Mouse (Mus musculus) spleen, postnatal 14 days (tissue): ENCODE measurements around the gene Cnn2.

ENCODE experiments used
- DNase-seq, 2 experiments: peaks; one replicate each; pipeline ENCODE4 v3.0.0; 2021 to 2022; ENCODE audit warnings: low spot score in 2 of 2

The Cnn2 gene

GRCm38 (mm10) chr10:79969124-79969568 is 19.2 kb upstream of the Cnn2 start:
- no peak for DNase-seq

GRCm38 (mm10) chr10:79970415-79971182 is 17.8 kb upstream of the Cnn2 start, which contains the start of gene Grin3b:
Gene Grin3b (plus strand): TSS chr10:79970715.
- DNase-seq = no peak

- DNase-seq = no peak
Measured at GRCm38 (mm10) chr10:79971183-79971497, 17.2 kb upstream of the Cnn2 start.

- no peak for DNase-seq
Measured at GRCm38 (mm10) chr10:79972831-79973230, 15.6 kb upstream of the Cnn2 start.

- no peak for DNase-seq
Measured at GRCm38 (mm10) chr10:79974087-79974486, 14.3 kb upstream of the Cnn2 start.

- no peak for DNase-seq
Measured at GRCm38 (mm10) chr10:79974668-79975067, 13.7 kb upstream of the Cnn2 start.

GRCm38 (mm10) chr10:79976071-79976721 is 12.2 kb upstream of the Cnn2 start:
- DNase-seq = no peak

- no peak for DNase-seq
Measured at GRCm38 (mm10) chr10:79976722-79977107, 11.7 kb upstream of the Cnn2 start.

GRCm38 (mm10) chr10:79977324-79977723 is 11.1 kb upstream of the Cnn2 start:
- DNase-seq = no peak

- DNase-seq = no peak
Measured at GRCm38 (mm10) chr10:79978061-79978460, 10.3 kb upstream of the Cnn2 start.

- DNase-seq = no peak
Measured at GRCm38 (mm10) chr10:79979401-79980155, 8.8 kb upstream of the Cnn2 start.

- no peak for DNase-seq
Measured at GRCm38 (mm10) chr10:79983205-79983604, 5.2 kb upstream of the Cnn2 start.

GRCm38 (mm10) chr10:79983670-79984069 is 4.7 kb upstream of the Cnn2 start:
- DNase-seq = peak; percentile 52 to 57

- DNase-seq = peak; percentile 79 to 81
Measured at GRCm38 (mm10) chr10:79984195-79984816, 4.1 kb upstream of the Cnn2 start, which contains the start of gene Tmem259. Gene Tmem259 (minus strand): TSS chr10:79984330.

GRCm38 (mm10) chr10:79984871-79985270 is 3.5 kb upstream of the Cnn2 start:
- DNase-seq = peak; percentile 85 to 88

GRCm38 (mm10) chr10:79985334-79986231 is 2.8 kb upstream of the Cnn2 start:
- DNase-seq = peak; percentile 64 to 72

- peak in 1 of 2 experiments; percentile 48 for DNase-seq
Measured at GRCm38 (mm10) chr10:79986232-79986878, 2.0 kb upstream of the Cnn2 start.

GRCm38 (mm10) chr10:79986963-79987362 is 1.4 kb upstream of the Cnn2 start:
- DNase-seq = peak; percentile 86 to 92

GRCm38 (mm10) chr10:79987771-79988505 is 446 bp upstream of the Cnn2 start:
- DNase-seq = no peak
